Mouse (Mus musculus) Patski (cell line): ENCODE data around the gene Zfp326. TPM values are rescaled to one million over a fixed set of nuclear protein-coding genes. Genes with fewer than 3 reads are reported as not detected.

Experiments
- ATAC-seq: fragments of 100-300 bp; one replicate; pipeline ENCODE4 v1.8.0; 2021
- CTCF ChIA-PET: fragments of 350-600 bp; sonication (Branson Sonifier 250); formaldehyde crosslinking; loops from one replicate; lab custom pipeline; 2022; ENCODE audit warnings: inconsistent platforms; lab: Charles Lee
- POLR2A ChIA-PET: fragments of 350-600 bp; sonication (Branson Sonifier 250); formaldehyde crosslinking; loops from one replicate; lab custom pipeline; 2022; ENCODE audit warnings: antibody characterized with exemption, inconsistent platforms; lab: Charles Lee
- DNase-seq: peaks from one replicate; pipeline ENCODE4 v3.0.0-alpha.2; 2011; ENCODE audit warnings: low read depth, low spot score
- H3K27me3 ChIP-seq: fragments of 371-371 bp; one replicate; pipeline ENCODE4 v1.5.1; 2021
- CTCF ChIP-seq: fragments of 100-300 bp; IDR thresholded peaks from one replicate; pipeline ENCODE4 v1.5.1; 2021
- in situ Hi-C: fragments of 300-500 bp; cut with MboI; formaldehyde crosslinking; loops from 3 replicates; pipeline ENCODE4 v1.11.1; 2018; ENCODE audit warnings: low pct_unique_long_range_greater_than_20kb, mixed read lengths
- polyA plus RNA-seq: library from polyadenylated mRNA; unstranded; gene quantifications from one replicate; pipeline ENCODE4 v1.2.3, GENCODE M21; 2021

The Zfp326 gene
- polyA plus RNA-seq, 1 experiment from 2014 or later: 47.3 TPM

DNA sequence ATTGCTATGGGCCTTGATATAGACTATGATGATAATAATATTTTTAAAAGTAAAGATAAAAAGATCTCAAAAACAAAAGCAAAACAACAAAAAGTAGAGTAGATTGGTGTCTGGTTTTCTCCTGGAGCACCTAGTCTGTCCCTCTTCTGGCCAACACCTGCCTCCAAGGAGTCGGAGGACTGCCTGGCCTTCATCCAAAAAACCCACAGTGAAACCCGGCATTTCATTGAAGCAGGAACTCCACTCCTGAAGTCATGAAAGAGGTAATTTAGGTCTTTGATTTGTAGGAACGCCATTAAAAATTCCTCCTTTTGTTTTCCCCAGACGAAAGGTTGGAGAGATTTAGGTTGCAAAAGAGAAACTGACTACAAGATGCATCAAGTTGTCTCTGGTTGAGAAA is 8.9 kb upstream of the Zfp326 start:
- no peak for DNase-seq
- TF ChIP-seq CTCF: no peak
- CTCF ChIA-PET: interaction anchor here (1.0 to 3.2 kb wide), 18 partner anchors 9 to 467 kb away, joined by 3 to 29 read pairs (median 6); partner anchors contain the start of gene Lrrc8d
- POLR2A ChIA-PET: interaction anchor here (0.7 to 1.4 kb wide), 2 partner anchors 168 to 169 kb away, joined by 3 to 4 read pairs; partner anchors contain the start of gene Lrrc8d
- no peaks in the 10 kb centered on the region for H3K27me3 ChIP-seq
- in situ Hi-C loops: loop anchor here (5.0 kb wide), 3 partner anchors 75 to 460 kb away; no protein-coding TSS in a partner anchor
- ATAC-seq: peak; percentile 17

DNA sequence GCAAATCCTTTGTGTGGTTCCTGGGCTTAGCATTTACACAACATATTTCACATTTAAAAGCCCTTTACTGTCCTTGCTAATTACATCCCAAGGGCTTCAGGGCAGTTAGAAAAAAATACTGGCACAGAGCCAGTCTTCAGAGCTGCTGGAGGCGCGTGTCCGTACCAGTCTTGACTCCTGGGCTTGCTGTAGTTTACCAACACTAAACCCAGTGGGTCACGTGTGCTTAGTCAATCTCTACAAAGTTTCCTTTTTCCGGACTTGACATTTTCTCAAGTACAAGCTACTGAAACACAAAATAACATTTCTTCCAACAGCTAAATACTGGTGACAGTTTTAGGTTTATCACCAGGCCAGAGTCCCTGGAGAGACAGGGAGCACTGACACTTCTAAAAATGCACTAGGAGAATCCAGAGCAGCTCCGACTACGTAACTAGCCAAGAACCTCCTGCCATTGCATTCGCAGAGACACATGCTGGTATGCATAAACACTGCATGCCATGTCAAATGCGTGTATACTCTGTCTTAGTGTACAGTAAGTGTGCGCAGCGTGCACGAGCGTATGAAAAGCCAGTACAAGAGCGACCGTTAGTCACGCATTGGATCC is 8.4 kb upstream of the Zfp326 start:
- peak; percentile 90 for DNase-seq

DNA sequence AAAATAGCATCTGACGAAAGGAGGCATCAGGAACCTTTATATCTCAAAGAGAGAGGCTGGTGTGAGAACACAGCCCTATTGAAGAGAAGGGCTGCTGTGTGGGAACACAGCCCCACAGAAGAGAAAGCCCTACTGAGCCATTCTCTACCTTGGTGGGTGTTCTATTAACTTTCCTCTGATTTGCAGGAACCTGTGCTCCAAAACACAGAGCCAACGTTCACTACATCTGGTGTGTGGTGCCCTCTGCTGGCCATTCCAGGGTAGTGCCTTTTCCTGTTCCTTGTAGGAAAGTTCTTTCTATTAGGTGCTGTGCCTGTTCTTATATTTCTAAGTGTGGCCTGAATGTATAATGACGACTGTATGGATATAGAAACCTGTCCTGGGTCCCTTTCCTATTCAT is 7.8 kb upstream of the Zfp326 start:
- POLR2A ChIA-PET: interaction anchor here (0.6 to 1.8 kb wide), 3 partner anchors 168 to 184 kb away, joined by 4 to 5 read pairs (median 4); partner anchors contain the start of gene Lrrc8d
- ATAC-seq (no peak), DNase-seq (peak; percentile 44)
- TF ChIP-seq CTCF: peak; percentile 96
- CTCF ChIA-PET: interaction anchor here (0.6 to 3.2 kb wide), 29 partner anchors 9 to 468 kb away, joined by 3 to 29 read pairs (median 4); partner anchors contain the start of genes Lrrc8c and Lrrc8d
- no peaks in the 10 kb centered on the region for H3K27me3 ChIP-seq
- in situ Hi-C loops: loop anchor here (5.0 kb wide), 3 partner anchors 76 to 461 kb away; no protein-coding TSS in a partner anchor

More for the DNA sequence above, 8.4 kb upstream of the Zfp326 start:
- in situ Hi-C loops: loop anchor here (5.0 kb wide), 3 partner anchors 76 to 461 kb away; no protein-coding TSS in a partner anchor
- peak; percentile 65 for ATAC-seq
- ChIA-PET CTCF (interaction anchor here (1.0 to 3.2 kb wide), 25 partner anchors 9 to 467 kb away, joined by 3 to 29 read pairs (median 5); partner anchors contain the start of gene Lrrc8d), POLR2A (interaction anchor here (0.7 to 1.8 kb wide), 3 partner anchors 169 to 183 kb away, joined by 3 to 5 read pairs (median 4); partner anchors contain the start of gene Lrrc8d)
- TF ChIP-seq CTCF: no peak
- H3K27me3 ChIP-seq: no peaks in the 10 kb centered on the region

DNA sequence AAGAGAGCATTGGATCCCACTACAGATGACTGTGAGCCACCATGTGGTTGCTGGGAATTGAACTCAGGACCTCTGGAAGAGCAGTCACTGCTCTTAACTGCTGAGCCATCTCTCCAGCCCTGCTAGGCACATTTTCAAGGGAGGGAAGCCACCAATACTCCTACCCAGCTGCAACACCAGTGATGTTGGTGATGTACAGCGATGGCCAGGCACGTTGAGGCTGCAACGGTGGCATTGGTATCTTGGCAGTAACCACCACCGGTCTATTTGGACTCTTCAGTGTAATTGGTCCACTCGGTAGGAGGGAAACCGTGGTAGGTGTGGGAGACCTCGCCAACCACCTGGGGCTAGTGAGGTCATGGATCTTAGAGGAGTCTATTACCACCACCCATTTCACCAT is 6.6 kb upstream of the Zfp326 start:
- ChIA-PET POLR2A (interaction anchor here (1.8 kb wide), 1 partner anchor 185 kb away, joined by 5 read pairs; no protein-coding TSS in a partner anchor), CTCF (interaction anchor here (1.0 to 3.2 kb wide), 6 partner anchors 8 to 469 kb away, joined by 3 to 29 read pairs (median 11); partner anchors contain the start of gene Lrrc8d)

DNA sequence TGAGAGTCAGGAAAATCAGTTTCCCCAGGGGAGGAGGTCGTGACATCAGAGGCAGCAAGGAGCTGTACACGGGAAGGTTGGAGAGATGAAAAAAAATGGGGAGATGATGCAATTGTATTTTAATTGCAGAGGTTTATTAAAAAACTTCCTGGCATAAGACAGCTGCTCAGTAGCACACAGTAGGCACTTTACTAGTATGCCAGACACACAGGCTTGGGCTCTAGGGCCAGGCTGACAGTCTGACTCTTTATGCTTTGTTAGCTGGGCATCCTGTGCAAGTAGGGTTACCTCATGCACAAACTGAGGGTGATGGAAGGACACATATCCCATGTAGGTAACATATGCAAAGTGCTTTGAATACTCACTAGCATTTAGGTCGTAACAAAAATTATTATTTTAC is 5.2 kb upstream of the Zfp326 start:
- ChIA-PET CTCF (interaction anchor here (1.2 kb wide), 2 partner anchors 193 to 464 kb away, joined by 3 read pairs; no protein-coding TSS in a partner anchor), POLR2A (no interaction called here)
- ATAC-seq (no peak), DNase-seq (no peak)
- TF ChIP-seq CTCF: no peak
- in situ Hi-C loops: no loop called here
- no peaks in the 10 kb centered on the region for H3K27me3 ChIP-seq

More for the DNA sequence above, 6.6 kb upstream of the Zfp326 start:
- in situ Hi-C loops: loop anchor here (5.0 kb wide), 3 partner anchors 77 to 462 kb away; no protein-coding TSS in a partner anchor
- no peaks in the 10 kb centered on the region for H3K27me3 ChIP-seq
- no peak for DNase-seq
- ATAC-seq: no peak
- no peak for TF ChIP-seq CTCF

DNA sequence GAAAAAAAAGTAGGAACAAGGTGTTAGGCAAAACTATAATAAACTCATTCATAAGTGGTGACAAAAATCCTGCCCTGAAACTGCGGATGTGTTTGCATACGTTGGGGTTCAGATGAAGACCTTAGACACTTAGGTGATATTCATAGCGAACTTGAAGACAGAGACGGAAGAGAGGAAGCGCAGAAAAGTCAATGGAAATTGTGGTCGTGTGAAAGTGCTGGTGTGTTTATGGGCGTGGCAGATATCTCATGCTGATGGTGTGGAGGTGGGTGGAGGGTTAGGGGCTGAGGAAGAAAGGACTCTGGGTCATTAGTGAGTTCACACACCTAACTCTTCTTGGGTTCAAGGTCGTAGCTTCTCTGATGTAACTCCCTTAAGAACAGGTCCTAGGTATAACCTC is 4.2 kb upstream of the Zfp326 start:
- ATAC-seq (no peak), DNase-seq (no peak)
- ChIA-PET CTCF (interaction anchor here (1.2 kb wide), 1 partner anchor 194 kb away, joined by 3 read pairs; no protein-coding TSS in a partner anchor), POLR2A (no interaction called here)
- in situ Hi-C loops: no loop called here
- no peaks in the 10 kb centered on the region for H3K27me3 ChIP-seq
- TF ChIP-seq CTCF: no peak

DNA sequence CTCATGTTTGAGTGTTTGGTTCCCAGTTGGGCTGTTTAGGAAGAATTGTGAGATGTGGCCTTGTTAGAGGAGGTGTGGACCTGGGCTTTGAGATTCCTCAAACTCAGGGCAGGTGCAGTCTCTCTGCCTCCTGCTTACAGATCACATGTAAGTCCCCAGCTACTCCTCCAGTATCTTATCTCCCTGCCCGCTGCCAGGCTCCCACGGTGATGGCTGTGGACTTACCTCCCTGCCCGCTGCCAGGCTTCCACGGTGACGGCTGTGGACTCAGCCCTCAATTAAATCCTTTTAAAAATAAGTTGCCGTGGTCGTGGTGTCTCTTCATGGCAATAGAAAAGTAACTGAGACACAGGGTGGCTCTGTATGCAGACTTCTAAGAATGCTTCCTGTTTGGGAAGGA is 3.4 kb upstream of the Zfp326 start:
- ATAC-seq (no peak), DNase-seq (no peak)
- no peak for TF ChIP-seq CTCF
- in situ Hi-C loops: no loop called here
- no peaks in the 10 kb centered on the region for H3K27me3 ChIP-seq
- ChIA-PET POLR2A (interaction anchor here (0.6 kb wide), 1 partner anchor 50 kb away, joined by 3 read pairs; no protein-coding TSS in a partner anchor), CTCF (no interaction called here)

DNA sequence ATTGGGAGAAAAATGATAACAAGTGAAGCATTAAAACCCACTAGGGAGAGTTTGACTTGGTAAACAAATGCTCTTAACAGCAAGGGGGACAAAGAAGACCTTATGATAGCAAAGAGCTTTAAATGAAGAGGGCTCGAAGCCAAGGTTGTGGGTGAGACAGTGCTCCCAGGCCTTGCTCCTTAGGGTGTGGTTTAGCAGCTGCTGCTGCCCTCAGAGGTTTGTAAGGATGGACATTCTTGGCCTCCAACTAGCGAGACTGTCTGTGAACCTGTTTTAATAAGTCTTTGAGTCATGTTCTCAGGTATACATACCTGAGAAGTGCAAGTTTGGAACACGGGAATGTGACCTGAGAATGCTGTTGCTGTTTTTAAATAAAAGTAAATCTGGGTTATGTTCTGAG is 2.6 kb upstream of the Zfp326 start:
- ATAC-seq (no peak), DNase-seq (no peak)
- no peak for TF ChIP-seq CTCF
- in situ Hi-C loops: no loop called here
- POLR2A ChIA-PET: no interaction called here
- H3K27me3 ChIP-seq: no peaks in the 10 kb centered on the region
- CTCF ChIA-PET: no interaction called here

DNA sequence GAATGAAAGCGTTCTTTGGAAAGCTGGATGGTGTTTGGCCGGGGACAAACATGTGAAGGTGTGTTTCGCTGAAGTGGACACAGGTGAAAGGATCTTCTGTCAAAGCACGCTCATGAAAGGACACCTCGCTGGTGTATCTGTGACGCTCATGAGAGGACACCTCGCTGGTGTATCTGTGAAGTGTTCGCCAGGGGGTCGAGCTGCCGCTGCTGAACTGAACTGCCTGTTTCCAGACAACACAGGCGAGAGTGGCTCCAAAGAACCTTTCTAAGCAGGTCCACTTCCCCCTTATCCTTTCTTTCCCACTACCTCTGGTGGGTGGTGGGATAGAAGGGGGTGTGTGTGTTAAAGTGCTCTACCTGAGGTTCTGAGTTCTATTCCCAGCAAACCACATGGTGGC is 1.9 kb upstream of the Zfp326 start:
- in situ Hi-C loops: no loop called here
- DNase-seq: no peak
- ChIA-PET POLR2A (no interaction called here), CTCF (interaction anchor here (0.9 kb wide), 1 partner anchor 172 kb away, joined by 3 read pairs; no protein-coding TSS in a partner anchor)
- H3K27me3 ChIP-seq: no peaks in the 10 kb centered on the region
- ATAC-seq: no peak
- TF ChIP-seq CTCF: no peak
